Mouse (Mus musculus): ENCODE data around the gene Thbs3.

Gene Thbs3

DNA sequence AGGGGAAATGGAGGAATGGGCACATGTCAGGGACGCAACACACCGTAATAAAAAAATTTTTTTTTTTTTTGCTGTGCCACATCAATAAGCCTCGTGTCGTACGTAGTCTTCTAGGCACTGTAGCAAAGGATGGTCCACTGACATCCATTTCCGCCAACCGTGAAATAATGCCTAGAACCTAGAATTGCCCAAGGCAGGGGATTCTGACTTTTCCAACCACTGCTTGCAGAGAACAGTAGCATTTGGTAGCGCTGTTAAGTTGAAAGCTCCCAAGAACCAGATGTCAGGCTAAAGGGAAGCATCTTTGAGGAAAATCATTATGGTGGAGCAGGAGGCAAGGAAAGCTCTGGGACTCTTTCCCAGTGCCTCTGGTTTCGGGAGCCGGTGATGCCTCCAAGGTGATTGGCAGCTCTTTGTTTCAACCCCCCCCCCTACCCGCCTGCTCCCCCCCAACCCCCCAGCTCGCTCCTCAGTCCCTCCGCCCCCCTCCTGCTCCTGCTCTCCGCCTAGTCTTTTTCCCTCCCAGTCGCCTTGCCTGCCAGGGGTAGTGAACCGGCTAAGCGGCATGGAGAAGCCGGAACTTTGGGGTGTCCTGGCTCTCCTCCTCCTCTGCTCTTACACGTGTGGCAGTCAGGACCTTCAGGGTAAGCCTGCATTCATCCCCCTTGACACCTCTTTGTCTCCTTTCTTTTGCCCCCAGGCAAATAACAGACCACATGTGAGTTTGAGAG is at the start of gene Thbs3:
Gene Thbs3 (plus strand): TSS at position 500 of the 731 bp plus-strand sequence.
- no peak for DNase-seq (ENCODE audit: low spot score)

DNA sequence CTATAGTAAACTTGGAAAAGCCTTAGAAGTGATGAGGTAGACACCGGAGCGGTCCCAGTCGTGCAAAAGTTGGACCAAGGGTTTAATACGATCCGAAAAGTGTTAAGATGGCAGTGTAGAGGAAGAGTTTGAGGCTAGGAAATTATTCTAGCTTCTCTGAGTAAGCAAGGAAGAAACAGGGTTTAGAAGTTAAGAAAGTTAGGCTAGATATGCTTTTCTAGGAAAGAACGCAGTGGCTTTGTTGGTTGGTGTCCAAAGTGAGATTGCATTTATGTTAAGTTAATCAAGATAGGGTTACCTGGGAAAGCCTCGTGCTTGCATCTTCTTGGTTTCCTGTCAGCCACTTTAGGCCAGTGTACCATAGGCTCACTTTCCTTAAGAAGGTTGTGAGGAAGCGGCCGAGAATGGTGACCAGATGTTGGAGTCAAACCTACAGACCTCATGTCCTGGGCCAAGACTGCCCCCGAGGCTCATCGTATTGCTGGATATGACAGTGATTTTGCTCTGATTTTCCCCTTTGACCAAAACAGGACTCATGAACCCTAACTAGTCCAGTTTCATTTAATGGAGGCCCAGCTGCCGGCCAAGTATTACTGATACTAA is 49.6 kb upstream of the Thbs3 start:
- DNase-seq (ENCODE audit: low spot score) = no peak

- DNase-seq (ENCODE audit: low spot score) = no peak
Observed at GRCm38 (mm10) chr3:89166945-89167344, 48.0 kb upstream of the Thbs3 start.

GRCm38 (mm10) chr3:89174844-89175243 is 40.1 kb upstream of the Thbs3 start:
- no peak for DNase-seq (ENCODE audit: low spot score)

DNA sequence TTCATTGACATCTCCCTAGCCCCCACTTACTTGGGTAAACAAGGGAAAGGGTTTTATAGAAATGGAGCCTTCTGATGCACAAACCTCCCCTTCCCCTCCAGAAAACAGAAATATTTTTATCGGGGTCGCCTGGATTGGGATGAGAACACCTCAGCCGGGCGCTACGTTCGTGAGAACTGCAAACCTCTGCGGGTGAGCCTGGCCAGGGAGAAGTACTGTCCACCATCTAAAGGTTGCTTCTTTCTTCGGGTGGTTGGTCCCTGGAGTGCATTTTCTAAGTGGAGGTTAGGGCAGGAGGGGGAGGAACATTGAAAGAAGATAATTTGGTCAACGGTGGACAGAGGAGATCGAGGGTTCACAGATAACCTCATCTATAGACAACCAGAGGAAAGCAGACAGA is 39.4 kb upstream of the Thbs3 start:
- no peak for DNase-seq (ENCODE audit: low spot score)

- DNase-seq (ENCODE audit: low spot score) = no peak
Observed at GRCm38 (mm10) chr3:89176421-89176820, 38.6 kb upstream of the Thbs3 start.

- DNase-seq (ENCODE audit: low spot score) = peak; percentile 89
Observed at GRCm38 (mm10) chr3:89177242-89178106, 37.5 kb upstream of the Thbs3 start, which contains the start of gene Scamp3. TSS of gene Scamp3 (plus strand) at chr3:89177473.

DNA sequence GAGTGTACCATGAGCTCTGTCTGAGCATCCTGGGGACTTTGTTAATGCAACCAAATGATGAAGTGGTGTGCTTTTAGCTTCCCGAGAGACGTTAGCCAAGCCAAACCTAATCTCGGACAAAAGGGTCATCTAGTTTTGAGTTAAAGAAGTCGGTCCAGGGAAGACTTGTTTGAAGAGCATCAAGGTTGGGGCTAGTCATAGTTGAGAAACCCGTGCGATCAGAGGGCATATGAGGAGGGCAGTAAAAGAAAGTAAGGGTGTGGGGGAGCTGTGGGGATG is 36.9 kb upstream of the Thbs3 start:
- DNase-seq (ENCODE audit: low spot score) = no peak

- no peak for DNase-seq (ENCODE audit: low spot score)
Observed at GRCm38 (mm10) chr3:89179056-89179455, 35.9 kb upstream of the Thbs3 start.

DNA sequence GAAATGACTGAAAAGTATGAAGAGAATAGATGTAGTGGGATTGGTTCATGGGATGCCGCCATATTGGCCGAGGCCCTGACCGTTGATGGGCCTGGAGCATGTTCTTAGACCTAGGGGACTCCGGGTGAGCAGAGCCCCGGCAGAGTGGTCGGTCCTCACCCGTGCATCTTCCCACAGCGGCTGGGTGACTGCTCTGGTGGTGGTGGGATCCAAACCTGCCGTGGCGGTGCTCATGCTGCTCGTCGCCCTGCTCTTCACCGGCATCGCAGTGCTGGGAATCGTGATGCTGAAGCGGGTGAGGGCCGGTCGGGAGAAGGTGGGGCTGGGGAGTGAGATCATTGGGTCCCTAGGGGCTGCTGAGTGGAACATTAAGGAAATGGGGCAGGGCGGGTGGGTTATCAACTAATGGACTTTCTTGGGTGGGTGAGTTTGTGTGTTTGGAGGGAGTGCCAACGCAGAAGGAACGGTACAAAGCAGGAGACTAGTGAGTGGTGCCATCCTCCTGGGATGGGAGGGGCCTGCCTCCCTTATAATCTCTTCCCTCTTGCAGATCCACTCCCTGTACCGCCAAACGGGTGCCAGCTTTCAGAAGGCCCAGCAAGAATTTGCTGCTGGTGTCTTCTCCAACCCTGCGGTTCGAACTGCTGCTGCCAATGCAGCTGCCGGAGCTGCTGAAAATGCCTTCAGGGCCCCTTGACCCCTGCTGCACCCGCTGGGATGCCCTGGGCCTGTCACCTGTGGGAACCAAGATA is 33.1 kb upstream of the Thbs3 start:
- DNase-seq (ENCODE audit: low spot score) = no peak

GRCm38 (mm10) chr3:89182531-89183057 is 32.4 kb upstream of the Thbs3 start:
- DNase-seq (ENCODE audit: low spot score) = no peak

DNA sequence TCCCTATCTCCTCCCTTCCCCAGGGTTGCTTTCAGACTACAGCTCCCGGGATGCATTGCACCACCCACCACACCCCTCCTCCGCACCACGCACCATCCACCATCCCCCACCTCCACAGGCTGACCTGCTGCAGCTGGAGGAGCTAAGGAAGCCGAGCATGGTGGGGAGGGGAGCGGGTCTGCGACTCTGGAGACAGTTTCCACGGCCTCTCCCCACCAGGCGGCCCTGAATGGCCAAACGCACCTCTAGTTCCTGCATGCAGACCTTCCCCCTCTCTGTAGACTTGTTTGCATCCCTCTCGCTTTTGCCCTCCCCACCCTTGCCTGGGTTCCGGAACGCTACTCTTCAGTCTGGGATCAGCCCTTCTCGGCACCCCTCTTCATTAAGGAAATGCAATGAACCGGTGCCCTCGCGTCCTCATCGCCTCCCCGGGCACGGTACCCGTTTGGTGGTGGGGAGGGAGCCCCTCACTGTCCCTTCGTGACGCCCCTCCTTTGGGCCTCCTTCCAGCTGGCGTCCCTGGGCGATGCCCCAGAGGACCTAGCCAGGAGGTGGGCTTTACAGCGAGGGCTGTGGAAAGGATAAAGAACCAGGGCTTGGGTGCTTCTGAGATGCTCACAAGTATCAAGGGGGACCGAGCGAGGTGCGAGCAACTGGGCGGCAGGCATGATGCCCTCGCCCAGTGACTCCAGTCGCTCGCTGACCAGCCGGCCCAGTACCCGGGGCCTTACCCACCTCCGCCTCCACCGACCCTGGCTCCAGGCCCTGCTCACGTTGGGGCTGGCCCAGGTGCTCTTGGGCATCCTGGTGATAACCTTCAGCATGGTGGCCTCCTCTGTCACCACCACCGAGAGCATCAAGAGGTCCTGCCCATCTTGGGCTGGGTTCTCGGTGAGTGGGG is 31.7 kb upstream of the Thbs3 start, which contains the start of gene Fam189b:
Gene Fam189b (plus strand): TSS at position 86 of the 901 bp plus-strand sequence.
- peak; percentile 92 for DNase-seq (ENCODE audit: low spot score)

DNA sequence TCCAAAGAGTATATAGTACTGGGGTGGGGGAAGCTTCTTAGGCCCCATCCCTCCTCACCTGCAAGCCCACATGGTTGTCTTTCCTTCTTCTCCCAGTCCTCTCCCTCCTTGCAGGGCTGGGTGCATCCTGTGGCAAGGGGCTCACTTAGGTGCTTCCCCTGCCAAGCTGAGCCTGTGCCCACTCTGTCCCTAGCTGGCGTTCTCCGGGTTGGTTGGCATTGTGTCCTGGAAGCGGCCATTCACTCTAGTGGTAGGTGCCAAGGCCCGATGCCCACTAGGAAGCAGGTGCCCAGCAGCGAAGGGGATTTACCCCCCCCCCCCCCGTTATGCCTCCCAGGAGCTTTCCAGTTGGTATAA is 31.0 kb upstream of the Thbs3 start:
- no peak for DNase-seq (ENCODE audit: low spot score)

DNA sequence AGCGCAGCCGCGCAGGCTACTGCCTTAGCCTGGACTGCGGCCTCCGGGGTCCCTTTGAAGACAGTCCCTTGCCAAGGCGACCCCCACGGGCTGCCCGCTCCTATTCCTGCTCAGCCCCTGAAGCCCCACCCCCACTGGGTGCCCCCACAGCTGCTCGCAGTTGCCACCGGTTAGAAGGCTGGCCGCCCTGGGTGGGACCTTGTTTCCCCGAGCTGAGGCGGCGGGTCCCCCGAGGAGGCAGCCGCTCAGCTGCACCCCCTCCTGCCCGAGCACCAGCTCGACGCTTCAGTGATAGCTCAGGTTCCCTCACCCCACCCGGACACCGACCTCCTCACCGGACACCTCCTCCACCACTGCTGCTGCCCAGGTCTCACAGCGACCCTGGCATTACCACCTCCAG is 27.8 kb upstream of the Thbs3 start:
- no peak for DNase-seq (ENCODE audit: low spot score)

DNA sequence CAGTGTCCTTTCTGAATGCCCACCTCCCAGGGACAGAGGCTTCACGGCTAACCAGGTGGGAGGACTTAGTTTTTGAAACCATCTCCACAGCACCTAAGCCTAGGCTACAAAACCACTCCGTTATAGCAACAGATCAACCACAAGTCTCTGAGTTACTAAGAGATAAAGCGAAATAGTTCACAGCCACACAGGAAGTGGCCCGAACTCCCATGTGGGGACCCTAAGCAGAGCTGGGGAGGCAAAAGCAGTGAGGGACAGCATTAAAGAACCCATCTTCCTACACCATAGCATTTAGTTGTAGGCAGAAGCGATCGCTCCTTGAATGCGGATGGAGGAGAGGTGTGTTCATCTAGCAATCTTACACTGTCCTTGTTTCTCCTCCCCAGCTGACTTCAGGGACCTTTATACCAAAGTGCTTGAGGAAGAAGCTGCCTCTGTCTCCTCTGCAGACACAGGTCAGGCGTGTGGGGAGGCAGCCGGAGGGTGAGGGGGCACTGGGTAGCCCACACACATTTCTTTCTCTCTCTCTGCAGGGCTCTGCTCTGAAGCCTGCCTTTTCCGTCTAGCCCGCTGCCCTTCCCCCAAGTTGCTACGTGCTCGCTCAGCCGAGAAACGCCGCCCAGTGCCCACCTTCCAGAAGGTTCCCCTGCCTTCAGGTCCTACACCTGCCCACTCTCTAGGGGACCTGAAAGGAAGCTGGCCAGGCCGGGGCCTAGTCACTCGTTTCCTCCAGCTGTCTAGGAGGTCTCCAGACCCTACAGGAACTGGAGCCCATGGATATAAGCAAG is 27.1 kb upstream of the Thbs3 start:
- no peak for DNase-seq (ENCODE audit: low spot score)

- DNase-seq (ENCODE audit: low spot score) = no peak
Observed at GRCm38 (mm10) chr3:89188478-89188875, 26.5 kb upstream of the Thbs3 start.

- DNase-seq (ENCODE audit: low spot score) = no peak
Observed at GRCm38 (mm10) chr3:89190436-89190835, 24.5 kb upstream of the Thbs3 start.

DNA sequence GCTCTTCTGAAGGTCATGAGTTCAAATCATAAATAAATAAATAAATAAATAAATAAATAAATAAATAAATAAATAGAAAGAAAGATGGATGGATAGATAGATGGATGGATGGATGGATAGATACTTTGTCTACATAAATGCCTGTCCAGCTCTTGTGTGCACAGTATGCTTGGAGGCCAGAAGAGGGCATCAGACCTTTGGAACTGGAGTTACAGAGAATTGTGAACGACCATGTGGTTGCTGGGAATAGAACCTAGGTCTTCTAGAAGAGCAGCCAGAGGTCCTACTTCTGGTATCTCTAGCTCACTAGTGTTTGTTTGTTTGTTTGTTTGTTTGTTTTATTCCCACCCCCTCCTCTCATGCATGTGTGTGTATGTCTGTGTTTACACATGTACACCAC is 21.6 kb upstream of the Thbs3 start:
- DNase-seq (ENCODE audit: low spot score) = no peak

- DNase-seq (ENCODE audit: low spot score) = no peak
Observed at GRCm38 (mm10) chr3:89193853-89194252, 21.1 kb upstream of the Thbs3 start.
